Mouse (Mus musculus): Measurements from ENCODE around the gene Gm37240. TPM values are rescaled to one million over a fixed set of nuclear protein-coding genes. Genes with fewer than 3 reads are reported as not detected.

Gene Gm37240
- polyA plus RNA-seq, 1 experiment: 0.91 TPM

GRCm38 (mm10) chr3:85606912-85607311 is 280.4 kb downstream of the Gm37240 start:
- no peak overlapping the region for H3K27ac ChIP-seq (ENCODE audit: insufficient read depth, low read length)
- no peaks in the 10 kb centered on the region; the same call in 1 of the 2 replicates for H3K36me3 ChIP-seq (ENCODE audit: control insufficient read depth, insufficient read depth, low read length, poor library complexity, severe bottlenecking)
- H3K27me3 ChIP-seq (ENCODE audit: control insufficient read depth, insufficient read depth, low read length, poor library complexity, severe bottlenecking): no peaks in the 10 kb centered on the region
- TF ChIP-seq CTCF (IDR thresholded peaks at IDR 0.05; ENCODE audit: low read depth, low read length) (no peak), EP300 (IDR thresholded peaks at IDR 0.05; ENCODE audit: insufficient read depth, low read depth, low read length) (no peak), POLR2A (IDR thresholded peaks at IDR 0.05; ENCODE audit: insufficient read depth, low read length) (no peak)
- no peaks in the 10 kb centered on the region for H3K4me1 ChIP-seq (ENCODE audit: control insufficient read depth, insufficient read depth, low read length)
- H3K9me3 ChIP-seq (replicated peaks; ENCODE audit: control insufficient read depth, insufficient read depth, low read length, poor library complexity, severe bottlenecking): no peaks in the 10 kb centered on the region
- H3K9ac ChIP-seq (ENCODE audit: low read depth, poor library complexity, severe bottlenecking): no peak overlapping the region
- H3K4me3 ChIP-seq (ENCODE audit: low read depth, low read length): no peak overlapping the region

- Histone ChIP-seq H3K4me1 (ENCODE audit: control insufficient read depth, insufficient read depth, low read length) (no peaks in the 10 kb centered on the region), H3K9ac (ENCODE audit: low read depth, poor library complexity, severe bottlenecking) (no peak overlapping the region), H3K9me3 (replicated peaks; ENCODE audit: control insufficient read depth, insufficient read depth, low read length, poor library complexity, severe bottlenecking) (no peaks in the 10 kb centered on the region), H3K36me3 (ENCODE audit: control insufficient read depth, insufficient read depth, low read length, poor library complexity, severe bottlenecking) (no peaks in the 10 kb centered on the region; the same call in 1 of the 2 replicates), H3K27me3 (ENCODE audit: control insufficient read depth, insufficient read depth, low read length, poor library complexity, severe bottlenecking) (no peaks in the 10 kb centered on the region), H3K4me3 (ENCODE audit: low read depth, low read length) (no peak overlapping the region), H3K27ac (ENCODE audit: insufficient read depth, low read length) (no peak overlapping the region)
- TF ChIP-seq POLR2A (IDR thresholded peaks at IDR 0.05; ENCODE audit: insufficient read depth, low read length): no peak
- no peak for TF ChIP-seq CTCF (IDR thresholded peaks at IDR 0.05; ENCODE audit: low read depth, low read length)
- TF ChIP-seq EP300 (IDR thresholded peaks at IDR 0.05; ENCODE audit: insufficient read depth, low read depth, low read length): no peak
These were observed 283.5 kb downstream of the Gm37240 start for GRCm38 (mm10) chr3:85603811-85604210.

- Histone ChIP-seq H3K27me3 (ENCODE audit: control insufficient read depth, insufficient read depth, low read length, poor library complexity, severe bottlenecking) (no peaks in the 10 kb centered on the region), H3K9ac (ENCODE audit: low read depth, poor library complexity, severe bottlenecking) (no peak overlapping the region), H3K4me1 (ENCODE audit: control insufficient read depth, insufficient read depth, low read length) (no peaks in the 10 kb centered on the region), H3K36me3 (ENCODE audit: control insufficient read depth, insufficient read depth, low read length, poor library complexity, severe bottlenecking) (no peaks in the 10 kb centered on the region; the same call in 1 of the 2 replicates), H3K27ac (ENCODE audit: insufficient read depth, low read length) (no peak overlapping the region), H3K4me3 (ENCODE audit: low read depth, low read length) (no peak overlapping the region), H3K9me3 (replicated peaks; ENCODE audit: control insufficient read depth, insufficient read depth, low read length, poor library complexity, severe bottlenecking) (no peaks in the 10 kb centered on the region)
- TF ChIP-seq CTCF (IDR thresholded peaks at IDR 0.05; ENCODE audit: low read depth, low read length): no peak
These were observed 285.4 kb downstream of the Gm37240 start for GRCm38 (mm10) chr3:85601841-85602305.

GRCm38 (mm10) chr3:85599526-85599925 is 287.8 kb downstream of the Gm37240 start:
- H3K9ac ChIP-seq (ENCODE audit: low read depth, poor library complexity, severe bottlenecking): no peak overlapping the region
- no peaks in the 10 kb centered on the region for H3K27me3 ChIP-seq (ENCODE audit: control insufficient read depth, insufficient read depth, low read length, poor library complexity, severe bottlenecking)
- no peaks in the 10 kb centered on the region for H3K9me3 ChIP-seq (replicated peaks; ENCODE audit: control insufficient read depth, insufficient read depth, low read length, poor library complexity, severe bottlenecking)
- no peaks in the 10 kb centered on the region for H3K36me3 ChIP-seq (ENCODE audit: control insufficient read depth, insufficient read depth, low read length, poor library complexity, severe bottlenecking)
- TF ChIP-seq CTCF (IDR thresholded peaks at IDR 0.05; ENCODE audit: low read depth, low read length): no peak
- no peak for TF ChIP-seq EP300 (IDR thresholded peaks at IDR 0.05; ENCODE audit: insufficient read depth, low read depth, low read length)
- TF ChIP-seq POLR2A (IDR thresholded peaks at IDR 0.05; ENCODE audit: insufficient read depth, low read length): no peak
- no peak overlapping the region for H3K4me3 ChIP-seq (ENCODE audit: low read depth, low read length)
- no peak overlapping the region for H3K27ac ChIP-seq (ENCODE audit: insufficient read depth, low read length)
- H3K4me1 ChIP-seq (ENCODE audit: control insufficient read depth, insufficient read depth, low read length): no peaks in the 10 kb centered on the region

- Histone ChIP-seq H3K36me3 (ENCODE audit: control insufficient read depth, insufficient read depth, low read length, poor library complexity, severe bottlenecking) (no peaks in the 10 kb centered on the region; the same call in 1 of the 2 replicates), H3K4me3 (ENCODE audit: low read depth, low read length) (no peak overlapping the region), H3K4me1 (ENCODE audit: control insufficient read depth, insufficient read depth, low read length) (no peaks in the 10 kb centered on the region), H3K27me3 (ENCODE audit: control insufficient read depth, insufficient read depth, low read length, poor library complexity, severe bottlenecking) (no peaks in the 10 kb centered on the region), H3K9me3 (replicated peaks; ENCODE audit: control insufficient read depth, insufficient read depth, low read length, poor library complexity, severe bottlenecking) (no peaks in the 10 kb centered on the region), H3K27ac (ENCODE audit: insufficient read depth, low read length) (no peak overlapping the region), H3K9ac (ENCODE audit: low read depth, poor library complexity, severe bottlenecking) (no peak overlapping the region)
- TF ChIP-seq EP300 (IDR thresholded peaks at IDR 0.05; ENCODE audit: insufficient read depth, low read depth, low read length) (no peak), POLR2A (IDR thresholded peaks at IDR 0.05; ENCODE audit: insufficient read depth, low read length) (no peak), CTCF (IDR thresholded peaks at IDR 0.05; ENCODE audit: low read depth, low read length) (no peak)
These were observed 292.9 kb downstream of the Gm37240 start for GRCm38 (mm10) chr3:85594452-85594851.

- Histone ChIP-seq H3K27me3 (ENCODE audit: control insufficient read depth, insufficient read depth, low read length, poor library complexity, severe bottlenecking) (no peaks in the 10 kb centered on the region), H3K36me3 (ENCODE audit: control insufficient read depth, insufficient read depth, low read length, poor library complexity, severe bottlenecking) (no peaks in the 10 kb centered on the region; the same call in 1 of the 2 replicates), H3K4me1 (ENCODE audit: control insufficient read depth, insufficient read depth, low read length) (no peaks in the 10 kb centered on the region), H3K27ac (ENCODE audit: insufficient read depth, low read length) (no peak overlapping the region), H3K9me3 (replicated peaks; ENCODE audit: control insufficient read depth, insufficient read depth, low read length, poor library complexity, severe bottlenecking) (no peaks in the 10 kb centered on the region), H3K4me3 (ENCODE audit: low read depth, low read length) (no peak overlapping the region), H3K9ac (ENCODE audit: low read depth, poor library complexity, severe bottlenecking) (no peak overlapping the region)
- TF ChIP-seq CTCF (IDR thresholded peaks at IDR 0.05; ENCODE audit: low read depth, low read length) (no peak), EP300 (IDR thresholded peaks at IDR 0.05; ENCODE audit: insufficient read depth, low read depth, low read length) (no peak), POLR2A (IDR thresholded peaks at IDR 0.05; ENCODE audit: insufficient read depth, low read length) (no peak)
These were observed 294.6 kb downstream of the Gm37240 start for GRCm38 (mm10) chr3:85592640-85593252.

All from ES-Bruce4 (cell line).